Mouse (Mus musculus): Measurements from ENCODE around the gene Mical3. TPM values are rescaled to one million over a fixed set of nuclear protein-coding genes. Genes with fewer than 3 reads are reported as not detected.
A peak's percentile ranks its signal among the peaks of the same experiment; 100 is the strongest.

Gene Mical3
- total and polyA plus RNA-seq, 2 experiments from 2014 or later: 30.8 to 94.8 TPM

- no peak for TF ChIP-seq EP300 (IDR thresholded peaks at IDR 0.05; ENCODE audit: low read depth)
- no peak for TF ChIP-seq CTCF (IDR thresholded peaks at IDR 0.05; ENCODE audit: low read depth)
- no peak overlapping the region for H3K9ac ChIP-seq (replicated peaks; ENCODE audit: low read depth, low read length)
- H3K4me3 ChIP-seq (ENCODE audit: low read depth, low read length): no peak overlapping the region
- ATAC-seq (ENCODE audit: insufficient read depth, low read depth) (no peak), DNase-seq (ENCODE audit: low spot score) (no peak)
- peaks cover 9% of the 10 kb centered on the region; the same call in 1 of the 2 replicates for H3K36me3 ChIP-seq (replicated peaks; ENCODE audit: control insufficient read depth, insufficient read depth, low read length)
- H3K4me1 ChIP-seq (ENCODE audit: control insufficient read depth, insufficient read depth): peaks cover 56% of the 10 kb centered on the region
- no peaks in the 10 kb centered on the region for H3K9me3 ChIP-seq (replicated peaks; ENCODE audit: control insufficient read depth, low read length)
- no peaks in the 10 kb centered on the region for H3K27me3 ChIP-seq (ENCODE audit: control insufficient read depth, insufficient read depth, low read length)
- no peak overlapping the region for H3K4me2 ChIP-seq (ENCODE audit: low read depth, low read length)
- peak overlapping the region; percentile 22; the same call in 1 of the 2 replicates for H3K27ac ChIP-seq (ENCODE audit: low read depth)
- 56% methylated on average over 7 of the region's 7 CpGs for WGBS
Observed at GRCm38 (mm10) chr6:121099831-121100230, 31.0 kb downstream of the Mical3 start.

GRCm38 (mm10) chr6:121099228-121099608 lies 31.6 kb downstream of the Mical3 start:
- Histone ChIP-seq H3K4me1 (ENCODE audit: control insufficient read depth, insufficient read depth) (peaks cover 57% of the 10 kb centered on the region), H3K27me3 (ENCODE audit: control insufficient read depth, insufficient read depth, low read length) (no peaks in the 10 kb centered on the region), H3K36me3 (replicated peaks; ENCODE audit: control insufficient read depth, insufficient read depth, low read length) (peaks cover 3% of the 10 kb centered on the region; the same call in 1 of the 2 replicates), H3K27ac (ENCODE audit: low read depth) (no peak overlapping the region), H3K9ac (replicated peaks; ENCODE audit: low read depth, low read length) (no peak overlapping the region; the same call in 1 of the 2 replicates), H3K9me3 (replicated peaks; ENCODE audit: control insufficient read depth, low read length) (no peaks in the 10 kb centered on the region), H3K4me2 (ENCODE audit: low read depth, low read length) (no peak overlapping the region), H3K4me3 (ENCODE audit: low read depth, low read length) (no peak overlapping the region)
- ATAC-seq (ENCODE audit: insufficient read depth, low read depth): no peak
- DNase-seq (ENCODE audit: low spot score): no peak
- TF ChIP-seq EP300 (IDR thresholded peaks at IDR 0.05; ENCODE audit: low read depth) (no peak), CTCF (IDR thresholded peaks at IDR 0.05; ENCODE audit: low read depth) (no peak)
- 70% methylated on average over 4 of the region's 4 CpGs for WGBS

- H3K9ac ChIP-seq (replicated peaks; ENCODE audit: low read depth, low read length): no peak overlapping the region
- no peaks in the 10 kb centered on the region for H3K9me3 ChIP-seq (replicated peaks; ENCODE audit: control insufficient read depth, low read length)
- no peak overlapping the region for H3K4me2 ChIP-seq (ENCODE audit: low read depth, low read length)
- H3K27ac ChIP-seq (ENCODE audit: low read depth): no peak overlapping the region
- no peaks in the 10 kb centered on the region for H3K27me3 ChIP-seq (ENCODE audit: control insufficient read depth, insufficient read depth, low read length)
- H3K4me3 ChIP-seq (ENCODE audit: low read depth, low read length): no peak overlapping the region
- 61% methylated on average over 9 of the region's 9 CpGs for WGBS
- ATAC-seq (ENCODE audit: insufficient read depth, low read depth): 0 out of 2 replicates have a peak, but pooled peaks have one; percentile 21
- no peak for DNase-seq (ENCODE audit: low spot score)
- peaks cover 2% of the 10 kb centered on the region; the same call in 1 of the 2 replicates for H3K36me3 ChIP-seq (replicated peaks; ENCODE audit: control insufficient read depth, insufficient read depth, low read length)
- no peak for TF ChIP-seq CTCF (IDR thresholded peaks at IDR 0.05; ENCODE audit: low read depth)
- peaks cover 57% of the 10 kb centered on the region for H3K4me1 ChIP-seq (ENCODE audit: control insufficient read depth, insufficient read depth)
Observed at GRCm38 (mm10) chr6:121098511-121099227, 32.1 kb downstream of the Mical3 start.

- Histone ChIP-seq H3K4me2 (ENCODE audit: low read depth, low read length) (no peak overlapping the region), H3K27ac (ENCODE audit: low read depth) (no peak overlapping the region), H3K36me3 (replicated peaks; ENCODE audit: control insufficient read depth, insufficient read depth, low read length) (0 out of 2 replicates have a peak, but pooled peaks cover 3% of the 10 kb centered on the region), H3K4me3 (ENCODE audit: low read depth, low read length) (no peak overlapping the region), H3K4me1 (ENCODE audit: control insufficient read depth, insufficient read depth) (peaks cover 53% of the 10 kb centered on the region), H3K9me3 (replicated peaks; ENCODE audit: control insufficient read depth, low read length) (no peaks in the 10 kb centered on the region), H3K27me3 (ENCODE audit: control insufficient read depth, insufficient read depth, low read length) (no peaks in the 10 kb centered on the region), H3K9ac (replicated peaks; ENCODE audit: low read depth, low read length) (no peak overlapping the region)
- ATAC-seq (ENCODE audit: insufficient read depth, low read depth) (no peak), DNase-seq (ENCODE audit: low spot score) (no peak)
- TF ChIP-seq CTCF (IDR thresholded peaks at IDR 0.05; ENCODE audit: low read depth): no peak
- no peak for TF ChIP-seq EP300 (IDR thresholded peaks at IDR 0.05; ENCODE audit: low read depth)
- WGBS: 54% methylated on average over 9 of the region's 9 CpGs
Observed at GRCm38 (mm10) chr6:121098109-121098508, 32.7 kb downstream of the Mical3 start.

GRCm38 (mm10) chr6:121096862-121097261 lies 33.9 kb downstream of the Mical3 start:
- no peak overlapping the region for H3K27ac ChIP-seq (ENCODE audit: low read depth)
- peaks cover 45% of the 10 kb centered on the region for H3K4me1 ChIP-seq (ENCODE audit: control insufficient read depth, insufficient read depth)
- H3K4me3 ChIP-seq (ENCODE audit: low read depth, low read length): no peak overlapping the region
- H3K9me3 ChIP-seq (replicated peaks; ENCODE audit: control insufficient read depth, low read length): no peaks in the 10 kb centered on the region
- no peak for TF ChIP-seq EP300 (IDR thresholded peaks at IDR 0.05; ENCODE audit: low read depth)
- no peak for TF ChIP-seq CTCF (IDR thresholded peaks at IDR 0.05; ENCODE audit: low read depth)
- no peak overlapping the region for H3K4me2 ChIP-seq (ENCODE audit: low read depth, low read length)
- no peak overlapping the region for H3K9ac ChIP-seq (replicated peaks; ENCODE audit: low read depth, low read length)
- no peaks in the 10 kb centered on the region for H3K27me3 ChIP-seq (ENCODE audit: control insufficient read depth, insufficient read depth, low read length)
- no peak for ATAC-seq (ENCODE audit: insufficient read depth, low read depth)
- 76% methylated on average over 8 of the region's 8 CpGs for WGBS
- DNase-seq (ENCODE audit: low spot score): no peak
- H3K36me3 ChIP-seq (replicated peaks; ENCODE audit: control insufficient read depth, insufficient read depth, low read length): 0 out of 2 replicates have a peak, but pooled peaks cover 7% of the 10 kb centered on the region

All from heart, postnatal 0 days (tissue).